Mouse (Mus musculus): ENCODE results near the gene Zbtb16. TPM values are rescaled to one million over a fixed set of nuclear protein-coding genes. Genes with fewer than 3 reads are reported as not detected.

Zbtb16 gene
- polyA plus RNA-seq, 1 experiment: 0.02 TPM

DNA sequence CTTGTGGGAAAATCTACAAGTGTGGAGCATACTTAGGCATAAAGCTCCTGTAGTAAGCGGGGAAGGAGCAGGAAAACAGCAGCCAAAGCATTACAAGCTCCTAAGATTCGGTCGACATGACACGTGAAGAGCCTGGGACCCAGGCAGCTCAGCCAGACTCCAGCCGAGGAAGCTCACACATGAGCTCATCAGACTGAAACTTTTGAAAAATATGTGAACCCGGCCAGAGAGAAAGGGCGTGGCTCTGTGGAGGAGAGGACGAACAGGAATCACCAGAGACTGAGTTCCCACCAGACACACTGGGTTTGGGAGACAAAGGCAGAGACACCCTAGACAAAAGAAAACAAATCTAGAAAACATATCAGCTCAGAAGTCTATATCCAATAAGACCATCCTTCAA lies 195.1 kb downstream of the Zbtb16 start:
- no peaks in the 10 kb centered on the region for H3K4me1 ChIP-seq (ENCODE audit: control insufficient read depth)
- H3K9me3 ChIP-seq (ENCODE audit: control insufficient read depth, low read length): peaks cover 8% of the 10 kb centered on the region
- no peak overlapping the region for H3K4me3 ChIP-seq (replicated peaks)
- H3K27me3 ChIP-seq (ENCODE audit: control insufficient read depth): peaks cover 8% of the 10 kb centered on the region; the same call in 1 of the 2 replicates
- TF ChIP-seq GATA1 (IDR thresholded peaks at IDR 0.05; ENCODE audit: low read length) (no peak), TAL1 (IDR thresholded peaks at IDR 0.05; ENCODE audit: low read length) (no peak)
- no peaks in the 10 kb centered on the region for H3K36me3 ChIP-seq (ENCODE audit: control insufficient read depth)

DNA sequence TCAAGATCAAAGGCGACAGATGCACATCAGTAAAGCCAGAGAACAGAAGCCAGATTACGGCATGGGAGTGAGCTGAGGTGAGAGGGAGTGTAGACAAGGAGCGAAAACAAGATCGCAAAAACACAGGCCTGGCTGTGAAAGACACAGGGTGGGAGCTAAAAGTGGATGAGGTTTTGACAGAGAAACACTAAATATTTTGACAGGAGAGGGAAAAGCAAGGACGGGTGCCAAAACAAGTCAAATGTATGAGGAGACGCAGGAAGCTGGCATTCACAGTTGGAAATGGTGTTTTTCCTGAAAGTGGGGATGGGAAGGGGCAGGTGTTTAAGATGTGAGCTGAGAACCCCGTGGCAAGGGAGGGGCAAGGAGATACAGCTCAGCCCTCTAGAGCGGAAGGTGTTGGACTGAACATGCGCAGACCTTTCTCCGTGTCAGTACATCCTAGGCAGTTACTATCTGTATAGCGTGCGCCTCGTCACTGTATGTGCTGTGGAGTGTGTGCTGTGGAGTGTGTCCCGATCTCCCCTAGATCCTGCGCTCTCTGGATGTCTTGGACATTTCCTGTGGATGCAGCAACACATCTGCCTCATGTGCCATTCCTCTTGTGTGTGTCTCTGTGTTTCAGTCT lies 197.7 kb downstream of the Zbtb16 start:
- H3K4me3 ChIP-seq (replicated peaks): no peak overlapping the region
- TF ChIP-seq GATA1 (IDR thresholded peaks at IDR 0.05; ENCODE audit: low read length) (no peak), TAL1 (IDR thresholded peaks at IDR 0.05; ENCODE audit: low read length) (no peak)
- peaks cover 11% of the 10 kb centered on the region; the same call in 1 of the 2 replicates for H3K27me3 ChIP-seq (ENCODE audit: control insufficient read depth)
- H3K4me1 ChIP-seq (ENCODE audit: control insufficient read depth): no peaks in the 10 kb centered on the region
- no peaks in the 10 kb centered on the region for H3K9me3 ChIP-seq (ENCODE audit: control insufficient read depth, low read length)
- H3K36me3 ChIP-seq (ENCODE audit: control insufficient read depth): no peaks in the 10 kb centered on the region

GRCm38 (mm10) chr9:48637161-48637560 lies 198.9 kb downstream of the Zbtb16 start:
- no peaks in the 10 kb centered on the region for H3K9me3 ChIP-seq (ENCODE audit: control insufficient read depth, low read length)
- TF ChIP-seq TAL1 (IDR thresholded peaks at IDR 0.05; ENCODE audit: low read length): no peak
- peaks cover 11% of the 10 kb centered on the region; the same call in 1 of the 2 replicates for H3K27me3 ChIP-seq (ENCODE audit: control insufficient read depth)
- H3K4me1 ChIP-seq (ENCODE audit: control insufficient read depth): no peaks in the 10 kb centered on the region
- H3K4me3 ChIP-seq (replicated peaks): no peak overlapping the region
- no peaks in the 10 kb centered on the region for H3K36me3 ChIP-seq (ENCODE audit: control insufficient read depth)

GRCm38 (mm10) chr9:48635576-48636350 lies 200.3 kb downstream of the Zbtb16 start:
- TF ChIP-seq TAL1 (IDR thresholded peaks at IDR 0.05; ENCODE audit: low read length): no peak
- TF ChIP-seq GATA1 (IDR thresholded peaks at IDR 0.05; ENCODE audit: low read length): no peak
- no peaks in the 10 kb centered on the region for H3K4me1 ChIP-seq (ENCODE audit: control insufficient read depth)
- H3K9me3 ChIP-seq (ENCODE audit: control insufficient read depth, low read length): no peaks in the 10 kb centered on the region
- no peaks in the 10 kb centered on the region for H3K36me3 ChIP-seq (ENCODE audit: control insufficient read depth)
- no peak overlapping the region for H3K4me3 ChIP-seq (replicated peaks)
- peaks cover 11% of the 10 kb centered on the region; the same call in 1 of the 2 replicates for H3K27me3 ChIP-seq (ENCODE audit: control insufficient read depth)

GRCm38 (mm10) chr9:48633147-48633546 lies 202.9 kb downstream of the Zbtb16 start:
- Histone ChIP-seq H3K4me1 (ENCODE audit: control insufficient read depth) (no peaks in the 10 kb centered on the region), H3K27me3 (ENCODE audit: control insufficient read depth) (peaks cover 8% of the 10 kb centered on the region; the same call in 1 of the 2 replicates), H3K9me3 (ENCODE audit: control insufficient read depth, low read length) (no peaks in the 10 kb centered on the region), H3K4me3 (replicated peaks) (no peak overlapping the region), H3K36me3 (ENCODE audit: control insufficient read depth) (no peaks in the 10 kb centered on the region)
- TF ChIP-seq TAL1 (IDR thresholded peaks at IDR 0.05; ENCODE audit: low read length) (no peak), GATA1 (IDR thresholded peaks at IDR 0.05; ENCODE audit: low read length) (no peak)

GRCm38 (mm10) chr9:48619268-48619667 lies 216.8 kb downstream of the Zbtb16 start:
- Histone ChIP-seq H3K9me3 (ENCODE audit: control insufficient read depth, low read length) (no peaks in the 10 kb centered on the region), H3K36me3 (ENCODE audit: control insufficient read depth) (no peaks in the 10 kb centered on the region), H3K4me3 (replicated peaks) (no peak overlapping the region), H3K27me3 (ENCODE audit: control insufficient read depth) (no peaks in the 10 kb centered on the region), H3K4me1 (ENCODE audit: control insufficient read depth) (no peaks in the 10 kb centered on the region)
- TF ChIP-seq GATA1 (IDR thresholded peaks at IDR 0.05; ENCODE audit: low read length) (no peak), TAL1 (IDR thresholded peaks at IDR 0.05; ENCODE audit: low read length) (no peak)

GRCm38 (mm10) chr9:48618589-48618988 lies 217.4 kb downstream of the Zbtb16 start:
- Histone ChIP-seq H3K27me3 (ENCODE audit: control insufficient read depth) (no peaks in the 10 kb centered on the region), H3K9me3 (ENCODE audit: control insufficient read depth, low read length) (no peaks in the 10 kb centered on the region), H3K36me3 (ENCODE audit: control insufficient read depth) (no peaks in the 10 kb centered on the region), H3K4me1 (ENCODE audit: control insufficient read depth) (no peaks in the 10 kb centered on the region), H3K4me3 (replicated peaks) (no peak overlapping the region)
- TF ChIP-seq TAL1 (IDR thresholded peaks at IDR 0.05; ENCODE audit: low read length) (no peak), GATA1 (IDR thresholded peaks at IDR 0.05; ENCODE audit: low read length) (no peak)

- no peak for TF ChIP-seq GATA1 (IDR thresholded peaks at IDR 0.05; ENCODE audit: low read length)
- no peaks in the 10 kb centered on the region for H3K9me3 ChIP-seq (ENCODE audit: control insufficient read depth, low read length)
- no peaks in the 10 kb centered on the region for H3K4me1 ChIP-seq (ENCODE audit: control insufficient read depth)
- H3K4me3 ChIP-seq (replicated peaks): no peak overlapping the region
- H3K27me3 ChIP-seq (ENCODE audit: control insufficient read depth): no peaks in the 10 kb centered on the region
- no peaks in the 10 kb centered on the region for H3K36me3 ChIP-seq (ENCODE audit: control insufficient read depth)
These were observed 217.9 kb downstream of the Zbtb16 start for GRCm38 (mm10) chr9:48618111-48618510.

DNA sequence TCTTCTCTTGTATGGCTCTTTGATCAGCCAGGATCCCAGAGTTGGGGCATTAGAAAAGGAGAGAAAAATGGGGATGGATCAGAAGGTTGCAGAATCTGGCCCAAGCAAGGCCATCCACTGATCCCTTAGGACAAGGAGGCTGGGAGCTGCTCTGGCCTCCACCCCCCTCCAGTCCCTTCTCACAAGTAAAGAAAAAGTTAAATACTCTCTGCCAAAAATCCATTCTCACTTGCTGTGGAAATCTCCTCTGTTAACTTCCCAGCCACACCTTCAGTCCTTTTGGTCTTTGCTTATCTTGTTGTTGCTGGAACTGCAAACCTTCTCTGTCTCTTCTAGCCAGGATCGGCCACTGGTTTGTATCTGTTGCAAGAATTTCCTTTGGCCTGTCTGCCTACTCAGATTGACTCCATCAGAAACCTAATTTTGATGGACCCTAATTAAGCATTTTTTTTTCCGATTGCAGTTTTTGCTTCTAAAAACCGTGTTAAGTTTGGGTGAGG lies 218.5 kb downstream of the Zbtb16 start:
- Histone ChIP-seq H3K4me1 (ENCODE audit: control insufficient read depth) (no peaks in the 10 kb centered on the region), H3K9me3 (ENCODE audit: control insufficient read depth, low read length) (no peaks in the 10 kb centered on the region)
- no peak for TF ChIP-seq GATA1 (IDR thresholded peaks at IDR 0.05; ENCODE audit: low read length)
- no peak for TF ChIP-seq TAL1 (IDR thresholded peaks at IDR 0.05; ENCODE audit: low read length)

More for the DNA sequence above, 218.5 kb downstream of the Zbtb16 start:
- Histone ChIP-seq H3K27me3 (ENCODE audit: control insufficient read depth) (no peaks in the 10 kb centered on the region), H3K36me3 (ENCODE audit: control insufficient read depth) (no peaks in the 10 kb centered on the region), H3K4me3 (replicated peaks) (no peak overlapping the region)
